Mouse (Mus musculus): ENCODE data around the gene Nin.
"Not testable (repeated sequence)": the region's sequence is repeated elsewhere in the genome, so short reads cannot be mapped to it uniquely, and the experiment has no call there.

Gene Nin

GRCm38 (mm10) chr12:70113351-70113750 lies at the start of gene Nin:
Nin (minus strand) TSS chr12:70113717.
- POLR2A ChIA-PET = interaction anchor here in 2 of 4 experiments (0.7 to 1.4 kb wide), 2 partner anchors 18 to 151 kb away, joined by 3 to 4 read pairs; no protein-coding TSS in a partner anchor

GRCm38 (mm10) chr12:70161057-70161456 lies 47.5 kb upstream of the Nin start:
- ChIA-PET POLR2A (no interaction called here), CTCF (interaction anchor here in 2 of 4 experiments (0.6 to 0.7 kb wide), 2 partner anchors 14 to 19 kb away, joined by 3 read pairs; no protein-coding TSS in a partner anchor)

More at GRCm38 (mm10) chr12:70113351-70113750, at the start of gene Nin:
- CTCF ChIA-PET = interaction anchor here in 2 of 4 experiments (1.0 to 1.2 kb wide), 2 partner anchors 15 to 30 kb away, joined by 3 to 4 read pairs; no protein-coding TSS in a partner anchor

- CTCF ChIA-PET = no interaction called here
- POLR2A ChIA-PET = no interaction called here
These were observed 44.0 kb upstream of the Nin start for GRCm38 (mm10) chr12:70157292-70158066.

- CTCF ChIA-PET = no interaction called here
- POLR2A ChIA-PET = no interaction called here
These were observed 42.7 kb upstream of the Nin start for GRCm38 (mm10) chr12:70156222-70156621.

GRCm38 (mm10) chr12:70153842-70154241 lies 40.3 kb upstream of the Nin start, which contains the start of gene Abhd12b:
Abhd12b (plus strand) TSS chr12:70154142.
- ChIA-PET CTCF (no interaction called here), POLR2A (interaction anchor here in 2 of 4 experiments (0.5 to 1.3 kb wide), 3 partner anchors 13 to 653 kb away, joined by 3 to 7 read pairs (median 3); no protein-coding TSS in a partner anchor)

- POLR2A ChIA-PET = interaction anchor here in 1 of 4 experiments (0.6 kb wide), 1 partner anchor 87 kb away, joined by 4 read pairs; no protein-coding TSS in a partner anchor
- CTCF ChIA-PET = interaction anchor here in 2 of 4 experiments (0.5 to 0.6 kb wide), 3 partner anchors 14 to 88 kb away, joined by 3 to 4 read pairs (median 3); no protein-coding TSS in a partner anchor
These were observed 35.2 kb upstream of the Nin start for GRCm38 (mm10) chr12:70148631-70149265.

- POLR2A ChIA-PET = interaction anchor here in 3 of 4 experiments (0.6 to 0.7 kb wide), 3 partner anchors 87 to 1740 kb away, joined by 3 to 7 read pairs (median 4); no protein-coding TSS in a partner anchor
These were observed 34.6 kb upstream of the Nin start for GRCm38 (mm10) chr12:70147986-70148630.

GRCm38 (mm10) chr12:70145586-70145985 lies 32.1 kb upstream of the Nin start:
- ChIA-PET POLR2A (interaction anchor here in 2 of 4 experiments (0.5 to 0.8 kb wide), 2 partner anchors 11 to 252 kb away, joined by 3 read pairs; no protein-coding TSS in a partner anchor), CTCF (interaction anchor here in 3 of 4 experiments (0.6 to 1.4 kb wide), 4 partner anchors 34 to 640 kb away, joined by 3 read pairs; no protein-coding TSS in a partner anchor)

More at GRCm38 (mm10) chr12:70147986-70148630, 34.6 kb upstream of the Nin start:
- CTCF ChIA-PET = interaction anchor here in 2 of 4 experiments (0.5 to 0.6 kb wide), 3 partner anchors 15 to 87 kb away, joined by 3 to 4 read pairs (median 3); no protein-coding TSS in a partner anchor

- POLR2A ChIA-PET = interaction anchor here in 2 of 4 experiments (0.5 to 0.8 kb wide), 2 partner anchors 10 to 251 kb away, joined by 3 read pairs; no protein-coding TSS in a partner anchor
- CTCF ChIA-PET = interaction anchor here in 3 of 4 experiments (0.6 to 1.4 kb wide), 3 partner anchors 34 to 305 kb away, joined by 3 read pairs; no protein-coding TSS in a partner anchor
These were observed 31.3 kb upstream of the Nin start for GRCm38 (mm10) chr12:70144637-70145448.

- CTCF ChIA-PET = interaction anchor here in 3 of 4 experiments (0.6 to 0.7 kb wide), 4 partner anchors 46 to 418 kb away, joined by 3 to 5 read pairs (median 3); no protein-coding TSS in a partner anchor
- POLR2A ChIA-PET = not testable (repeated sequence)
These were observed 30.6 kb upstream of the Nin start for GRCm38 (mm10) chr12:70144106-70144587.

GRCm38 (mm10) chr12:70140993-70141576 lies 27.6 kb upstream of the Nin start:
- ChIA-PET POLR2A (interaction anchor here in 2 of 4 experiments (0.6 to 1.4 kb wide), 3 partner anchors 10 to 56 kb away, joined by 3 to 4 read pairs (median 3); partner anchors contain the start of gene Abhd12b (in 1 of the 2)), CTCF (interaction anchor here (0.6 to 2.0 kb wide), 9 partner anchors 10 to 930 kb away, joined by 3 to 7 read pairs (median 5); no protein-coding TSS in a partner anchor)

GRCm38 (mm10) chr12:70140542-70140941 lies 27.0 kb upstream of the Nin start:
- CTCF ChIA-PET = interaction anchor here in 2 of 4 experiments (1.0 to 2.0 kb wide), 5 partner anchors 10 to 207 kb away, joined by 3 to 6 read pairs (median 3); no protein-coding TSS in a partner anchor
- POLR2A ChIA-PET = interaction anchor here in 3 of 4 experiments (0.6 to 1.4 kb wide), 5 partner anchors 9 to 894 kb away, joined by 3 to 4 read pairs (median 4); partner anchors contain the start of gene Abhd12b (in 1 of the 3)

GRCm38 (mm10) chr12:70139871-70140270 lies 26.4 kb upstream of the Nin start:
- ChIA-PET POLR2A (interaction anchor here in 2 of 4 experiments (0.6 to 0.7 kb wide), 2 partner anchors 722 to 893 kb away, joined by 4 read pairs; no protein-coding TSS in a partner anchor), CTCF (interaction anchor here in 1 of 4 experiments (0.7 to 2.0 kb wide), 3 partner anchors 11 to 29 kb away, joined by 3 to 5 read pairs (median 3); no protein-coding TSS in a partner anchor)

GRCm38 (mm10) chr12:70137626-70138025 lies 24.1 kb upstream of the Nin start:
- CTCF ChIA-PET = no interaction called here
- POLR2A ChIA-PET = no interaction called here

GRCm38 (mm10) chr12:70137095-70137494 lies 23.6 kb upstream of the Nin start:
- ChIA-PET CTCF (no interaction called here), POLR2A (interaction anchor here in 1 of 4 experiments (0.6 kb wide), 1 partner anchor 53 kb away, joined by 3 read pairs; no protein-coding TSS in a partner anchor)

GRCm38 (mm10) chr12:70136185-70136756 lies 22.8 kb upstream of the Nin start:
- CTCF ChIA-PET = interaction anchor here in 1 of 4 experiments (0.6 kb wide), 1 partner anchor 11 kb away, joined by 4 read pairs; no protein-coding TSS in a partner anchor

More at GRCm38 (mm10) chr12:70136185-70136756, 22.8 kb upstream of the Nin start:
- POLR2A ChIA-PET = interaction anchor here in 1 of 4 experiments (0.6 kb wide), 1 partner anchor 53 kb away, joined by 3 read pairs; no protein-coding TSS in a partner anchor

All from embryonic stem cell, embryonic (primary cell).